Mouse (Mus musculus): ENCODE results near the gene Mas1.

Gene Mas1

DNA sequence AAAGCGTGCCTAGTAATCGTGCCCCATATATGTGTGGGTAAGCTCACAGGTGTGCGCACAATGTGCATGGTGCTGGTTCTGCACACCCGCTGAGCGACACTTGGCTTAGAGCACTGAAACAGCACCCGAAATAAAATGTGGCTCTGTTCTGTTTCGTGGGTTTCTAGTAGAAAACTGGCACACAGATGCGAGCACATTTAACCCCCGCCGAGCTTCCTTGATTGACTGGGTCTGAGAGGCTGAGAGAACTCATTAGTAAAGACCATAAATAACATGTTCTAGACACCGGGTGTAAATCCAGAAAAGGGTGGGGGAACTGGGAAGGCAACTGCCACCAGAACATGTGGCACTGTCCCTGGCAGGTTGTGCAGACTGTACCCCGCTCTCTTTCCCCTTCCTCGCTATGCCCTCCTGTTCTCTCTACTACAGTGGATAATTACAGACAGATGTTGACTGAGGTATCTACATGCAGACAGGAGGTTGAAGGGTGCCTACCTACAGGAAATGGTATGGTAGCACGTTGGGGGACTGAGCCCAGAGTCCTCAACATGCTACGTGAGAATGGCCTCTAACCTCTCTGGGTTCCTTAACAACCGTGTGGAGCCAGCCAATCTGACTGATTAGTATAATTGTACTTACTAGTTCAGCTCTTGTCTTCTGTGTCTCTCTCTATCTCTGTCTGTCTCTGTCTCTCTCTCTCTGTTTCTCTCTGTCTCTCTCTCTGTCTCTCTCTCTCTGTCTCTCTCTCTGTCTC, 4.5 kb upstream of the Mas1 start:
- peak; percentile 42 to 51 for DNase-seq

- no peak for DNase-seq
Observed at GRCm38 (mm10) chr17:12868640-12869039, 697 bp upstream of the Mas1 start.

- DNase-seq: no peak
Observed at GRCm38 (mm10) chr17:12866853-12867252, 1.1 kb downstream of the Mas1 start.

GRCm38 (mm10) chr17:12865407-12865806, 2.5 kb downstream of the Mas1 start:
- no peak for DNase-seq

GRCm38 (mm10) chr17:12864111-12864510, 3.8 kb downstream of the Mas1 start:
- DNase-seq: peak; percentile 51 to 53

DNA sequence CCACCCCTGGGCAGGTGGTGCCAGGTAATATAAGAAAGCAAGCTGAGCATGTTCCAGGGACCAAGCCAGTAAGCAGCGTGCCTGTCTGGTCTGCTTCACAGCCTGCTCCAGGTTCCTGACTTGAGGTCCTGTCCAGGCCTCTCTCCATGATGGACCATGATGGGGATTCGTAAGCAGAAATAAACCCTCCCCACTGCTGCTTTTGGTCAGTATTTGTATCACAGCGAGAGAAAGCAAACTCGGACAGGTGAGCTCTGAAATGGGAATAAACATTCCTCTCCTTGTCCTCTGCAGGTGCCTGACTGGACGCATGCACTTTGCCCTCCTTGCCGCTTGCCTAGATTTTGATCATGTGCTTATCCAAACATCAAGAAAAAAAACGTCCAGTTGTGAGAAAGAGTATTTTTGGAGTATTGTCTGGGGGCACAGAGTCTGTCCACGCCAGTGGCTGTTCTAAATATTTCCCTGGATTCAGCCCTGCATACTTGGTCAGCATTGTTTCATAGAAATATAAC, 8.9 kb downstream of the Mas1 start:
- no peak for DNase-seq

- no peak for DNase-seq
Observed at GRCm38 (mm10) chr17:12858072-12858471, 9.9 kb downstream of the Mas1 start.

DNA sequence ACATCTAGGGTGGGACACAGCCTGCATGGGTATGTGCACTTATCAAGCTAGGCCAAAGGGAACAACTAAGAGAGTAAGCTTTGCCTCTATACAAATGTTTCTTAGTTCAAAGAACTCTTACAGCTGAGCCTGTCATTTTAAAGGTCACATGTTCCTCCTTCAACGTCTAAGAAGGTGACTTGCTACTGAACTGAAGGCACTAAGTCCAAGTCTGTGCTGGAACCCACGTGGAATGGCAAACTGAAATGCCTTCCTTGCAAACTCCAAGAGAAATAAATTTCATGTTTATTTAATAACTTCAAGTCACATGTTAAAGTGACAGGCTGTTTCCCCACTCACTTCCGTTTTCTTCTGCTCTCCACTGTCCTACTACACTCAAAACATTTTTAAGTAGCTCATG, 10.5 kb downstream of the Mas1 start:
- DNase-seq: no peak

DNA sequence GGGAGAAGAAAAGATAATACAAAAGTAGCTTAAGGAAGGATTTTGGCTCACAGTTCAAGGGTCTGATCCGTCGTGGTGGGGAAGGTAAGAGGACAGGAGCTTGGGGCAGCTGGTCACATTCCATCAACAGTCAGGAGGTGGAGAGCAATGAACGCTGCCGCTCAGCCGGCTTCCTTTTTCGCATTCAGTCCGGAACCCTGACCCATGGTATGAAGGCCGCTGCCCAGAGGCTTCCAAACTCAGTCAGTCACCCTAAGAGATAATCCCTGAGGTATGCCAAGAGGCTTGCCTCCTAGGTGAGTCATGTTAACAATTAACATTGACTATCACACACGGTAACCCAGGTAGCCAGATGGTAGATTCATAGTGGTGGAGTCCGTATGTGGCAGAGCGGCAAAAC, 13.6 kb downstream of the Mas1 start:
- no peak for DNase-seq

GRCm38 (mm10) chr17:12853821-12854220, 14.1 kb downstream of the Mas1 start:
- DNase-seq: peak; percentile 27 to 40

DNA sequence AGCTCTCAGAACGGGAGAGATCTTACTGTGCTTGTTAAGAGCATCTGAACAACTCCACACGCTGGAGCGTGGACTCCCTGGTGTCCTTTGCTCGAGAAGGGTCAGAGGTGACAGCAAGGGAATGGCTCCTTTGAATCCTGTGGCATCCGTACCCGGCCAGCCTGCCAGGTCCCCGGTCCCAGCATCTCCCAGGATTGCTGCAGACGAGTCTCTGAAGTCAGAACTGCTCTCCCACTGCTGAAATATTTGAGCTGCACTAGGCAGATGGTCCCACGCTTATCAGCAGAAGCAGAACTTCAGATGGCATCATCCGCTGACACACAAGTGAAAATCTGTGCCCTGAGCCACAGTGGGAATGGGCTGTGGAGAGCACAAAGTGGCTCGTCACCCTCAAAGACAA, 16.3 kb downstream of the Mas1 start:
- no peak for DNase-seq

DNA sequence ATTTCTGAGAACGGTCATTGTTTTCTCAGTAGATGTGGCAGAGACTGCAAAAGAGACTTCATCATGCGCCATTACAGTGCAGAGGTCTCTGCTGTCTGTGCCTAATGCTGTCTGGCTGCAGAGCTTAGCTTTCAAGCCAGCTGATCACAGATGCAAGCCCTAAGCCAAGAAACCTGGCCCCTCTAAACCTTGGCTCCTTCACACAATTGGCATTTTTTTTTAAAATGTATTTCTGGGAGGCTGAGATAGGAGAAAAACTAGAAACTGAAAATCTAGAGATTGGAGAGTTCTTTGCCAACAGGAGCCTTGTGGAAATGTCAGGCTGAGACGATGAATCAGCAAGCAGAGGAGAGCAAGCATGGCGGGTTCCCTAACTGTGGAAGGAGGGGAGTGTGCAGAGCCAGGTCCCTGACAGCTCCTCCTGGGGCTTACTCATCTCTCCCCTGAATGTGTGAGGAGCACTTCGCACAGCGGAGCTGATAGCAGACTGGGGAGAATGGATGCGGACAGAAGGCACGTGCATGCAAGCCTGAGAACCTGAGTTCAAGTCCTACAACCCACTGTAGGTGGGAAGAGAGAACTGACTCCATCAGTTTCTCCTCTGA, 18.1 kb downstream of the Mas1 start:
- DNase-seq: no peak

DNA sequence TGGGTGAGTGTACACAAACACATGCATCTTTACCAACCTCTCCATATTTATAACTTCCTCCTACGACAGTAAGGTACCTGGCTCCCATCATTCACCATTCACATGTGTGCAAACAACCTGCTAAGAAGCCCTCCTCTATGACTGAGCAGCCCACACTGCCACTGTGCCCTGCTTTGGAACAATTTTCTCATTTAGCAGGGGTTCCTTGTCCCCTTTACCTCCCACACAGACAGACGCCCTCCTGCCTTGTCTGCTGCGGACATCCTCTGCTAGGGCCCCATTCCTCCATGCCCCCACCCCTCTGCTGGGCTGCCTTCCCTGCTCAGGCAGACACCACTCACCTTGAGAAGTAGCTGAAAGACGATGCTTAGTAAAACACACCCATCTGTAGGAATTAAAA, 20.2 kb downstream of the Mas1 start:
- no peak for DNase-seq

DNA sequence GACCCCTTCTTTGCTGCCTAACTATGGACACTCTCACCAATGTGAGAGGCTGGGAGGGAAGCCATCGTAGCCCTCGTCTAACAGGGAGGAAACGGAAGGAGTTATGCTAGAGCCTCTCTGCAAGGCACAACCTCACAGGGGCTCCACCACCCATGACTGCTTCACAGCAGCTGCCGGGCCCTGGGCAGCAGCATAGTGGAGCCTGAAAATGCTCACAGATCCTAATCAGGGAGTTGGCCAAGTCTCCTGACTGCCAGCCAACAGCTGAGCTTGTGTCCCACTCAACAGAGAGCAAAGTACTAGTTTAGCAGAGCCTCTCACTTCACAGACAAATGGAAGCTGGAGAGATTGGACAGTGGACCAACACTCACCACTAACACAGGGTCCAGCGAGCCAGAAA, 21.5 kb downstream of the Mas1 start:
- DNase-seq: no peak

- DNase-seq: no peak
Observed at GRCm38 (mm10) chr17:12845862-12846261, 22.1 kb downstream of the Mas1 start.

DNA sequence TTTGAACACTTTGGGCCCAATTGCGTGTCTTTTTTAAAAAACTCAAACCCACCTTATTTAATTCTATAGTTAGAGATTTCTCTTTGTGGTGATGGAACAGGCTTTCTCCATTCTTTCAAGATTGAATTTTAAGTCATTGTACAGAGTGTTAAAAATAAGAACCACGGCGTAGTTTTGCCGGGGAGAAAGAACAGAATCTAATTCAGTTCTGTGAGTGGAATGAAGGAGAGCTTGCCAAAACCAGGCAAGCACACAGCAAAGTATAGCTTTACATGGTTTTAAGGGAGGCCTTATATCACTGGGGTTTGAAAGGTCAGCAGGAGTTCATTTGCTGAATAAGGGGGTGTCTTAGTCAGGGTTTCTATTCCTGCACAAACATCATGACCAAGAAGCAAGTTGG, 23.4 kb downstream of the Mas1 start:
- DNase-seq: no peak

GRCm38 (mm10) chr17:12843826-12844225, 24.1 kb downstream of the Mas1 start:
- DNase-seq: no peak

- DNase-seq: peak; percentile 49 to 52
Observed at GRCm38 (mm10) chr17:12839475-12840267, 28.3 kb downstream of the Mas1 start.

- no peak for DNase-seq
Observed at GRCm38 (mm10) chr17:12835738-12836137, 32.2 kb downstream of the Mas1 start.

- no peak for DNase-seq
Observed at GRCm38 (mm10) chr17:12834826-12835225, 33.1 kb downstream of the Mas1 start.

GRCm38 (mm10) chr17:12834317-12834716, 33.6 kb downstream of the Mas1 start:
- DNase-seq: no peak

DNA sequence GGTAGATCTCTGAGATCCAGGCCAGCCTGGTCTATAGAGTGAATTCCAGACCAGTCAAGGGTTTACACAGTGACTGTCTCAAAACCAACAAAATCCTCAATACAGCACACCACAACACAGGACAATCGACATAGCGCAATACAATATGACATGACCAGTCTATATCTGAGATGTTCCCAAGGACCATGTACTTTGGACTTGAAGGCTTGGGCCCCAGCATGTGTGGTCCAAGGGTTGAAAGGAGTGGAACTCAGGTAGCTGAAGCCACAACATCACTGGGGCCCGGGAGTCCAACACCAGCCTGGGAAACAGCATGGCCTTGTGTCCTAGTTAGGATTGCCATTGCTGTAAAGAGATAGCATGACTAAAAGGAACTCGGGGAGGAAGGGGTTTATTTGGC, 35.3 kb downstream of the Mas1 start:
- DNase-seq: no peak

DNA sequence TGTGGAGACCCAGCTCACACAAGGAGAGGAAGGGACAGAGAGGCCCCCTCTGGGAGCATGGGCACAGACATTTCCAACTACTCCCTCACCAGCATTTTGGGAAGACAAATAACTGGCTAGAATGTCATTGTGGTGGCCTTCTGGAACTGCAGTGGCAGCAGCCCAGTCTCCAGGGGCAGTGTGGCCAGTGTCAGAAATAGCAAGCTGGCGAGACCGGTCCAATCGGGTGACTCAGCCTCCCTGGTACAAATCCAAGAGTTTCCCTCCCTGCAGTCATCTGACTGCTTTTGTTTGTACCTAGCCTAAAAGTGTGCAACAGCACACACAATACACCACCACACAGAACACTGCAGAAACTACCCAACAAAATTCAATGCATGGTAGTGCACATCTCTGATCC, 35.7 kb downstream of the Mas1 start:
- DNase-seq: peak; percentile 77 to 84

- DNase-seq: peak; percentile 58 to 62
Observed at GRCm38 (mm10) chr17:12830351-12830750, 37.6 kb downstream of the Mas1 start.

Measured in cerebellum, adult 18-20 months (tissue).